Mouse (Mus musculus) heart, embryonic 16.5 days (tissue): ENCODE measurements around the gene Sirt5. TPM values are rescaled to one million over a fixed set of nuclear protein-coding genes. Genes with fewer than 3 reads are reported as not detected.

Experiments used
- ATAC-seq: fragments of 200-750 bp; cut with Nextera tagmentation; replicated peaks from 2 replicates; pipeline ENCODE4 v1.8.0; 2017; ENCODE audit warnings: moderate number of reproducible peaks; ENCODE audit not compliant: insufficient read depth, low FRiP score; ENCODE audit errors: extremely low read depth
- H3K27ac ChIP-seq: fragments of 300-500 bp; sonication (generic); 2 replicates; pipeline ENCODE4 v1.5.1; 2014; ENCODE audit warnings: mild to moderate bottlenecking, low read length, control low read depth, moderate library complexity
- H3K27me3 ChIP-seq: fragments of 300-500 bp; sonication (generic); 2 replicates; pipeline ENCODE4 v1.6.1; 2014; ENCODE audit warnings: low read length, mixed read lengths; ENCODE audit not compliant: control insufficient read depth, insufficient read depth
- H3K36me3 ChIP-seq: fragments of 300-500 bp; sonication (generic); 2 replicates; pipeline ENCODE4 v1.6.1; 2014; ENCODE audit not compliant: control insufficient read depth, insufficient read depth
- H3K4me1 ChIP-seq: fragments of 300-500 bp; sonication (generic); 2 replicates; pipeline ENCODE4 v1.6.1; 2014; ENCODE audit warnings: low read length, mixed read lengths; ENCODE audit not compliant: control insufficient read depth, insufficient read depth
- H3K4me2 ChIP-seq: fragments of 300-500 bp; sonication (generic); 2 replicates; pipeline ENCODE4 v1.6.1; 2014; ENCODE audit warnings: low read depth, mild to moderate bottlenecking, control low read depth, low read length
- H3K4me3 ChIP-seq: fragments of 300-500 bp; sonication (generic); 2 replicates; pipeline ENCODE4 v1.5.1; 2014; ENCODE audit warnings: mild to moderate bottlenecking, control low read depth, low read length
- H3K9ac ChIP-seq: fragments of 300-500 bp; sonication (generic); 2 replicates; pipeline ENCODE4 v1.6.1; 2014; ENCODE audit warnings: low read length, control low read depth
- H3K9me3 ChIP-seq: fragments of 300-500 bp; sonication (generic); replicated peaks from 2 replicates; pipeline ENCODE4 v1.6.1; 2016; ENCODE audit warnings: low read length; ENCODE audit not compliant: control insufficient read depth
- WGBS: fragments of 180-500 bp; shearing (Covaris S2); extraction: QIAGEN DNeasy Blood & Tissue Kit; methylation state at CpG from one replicate; pipeline ENCODE4 v1.1.7; 2014; 5-methylcytosine and 5-hydroxymethylcytosine counted together
- polyA plus RNA-seq: library from polyadenylated mRNA; unstranded; fragments of >200 nt; fragmentation: Nextera tagmentation; extraction: Ambion mirVana; gene quantifications from 2 replicates; pipeline ENCODE4 v1.2.1, GENCODE M21; 2015

Gene Sirt5
- polyA plus RNA-seq, 1 experiment from 2014 or later: 34.4 TPM

DNA sequence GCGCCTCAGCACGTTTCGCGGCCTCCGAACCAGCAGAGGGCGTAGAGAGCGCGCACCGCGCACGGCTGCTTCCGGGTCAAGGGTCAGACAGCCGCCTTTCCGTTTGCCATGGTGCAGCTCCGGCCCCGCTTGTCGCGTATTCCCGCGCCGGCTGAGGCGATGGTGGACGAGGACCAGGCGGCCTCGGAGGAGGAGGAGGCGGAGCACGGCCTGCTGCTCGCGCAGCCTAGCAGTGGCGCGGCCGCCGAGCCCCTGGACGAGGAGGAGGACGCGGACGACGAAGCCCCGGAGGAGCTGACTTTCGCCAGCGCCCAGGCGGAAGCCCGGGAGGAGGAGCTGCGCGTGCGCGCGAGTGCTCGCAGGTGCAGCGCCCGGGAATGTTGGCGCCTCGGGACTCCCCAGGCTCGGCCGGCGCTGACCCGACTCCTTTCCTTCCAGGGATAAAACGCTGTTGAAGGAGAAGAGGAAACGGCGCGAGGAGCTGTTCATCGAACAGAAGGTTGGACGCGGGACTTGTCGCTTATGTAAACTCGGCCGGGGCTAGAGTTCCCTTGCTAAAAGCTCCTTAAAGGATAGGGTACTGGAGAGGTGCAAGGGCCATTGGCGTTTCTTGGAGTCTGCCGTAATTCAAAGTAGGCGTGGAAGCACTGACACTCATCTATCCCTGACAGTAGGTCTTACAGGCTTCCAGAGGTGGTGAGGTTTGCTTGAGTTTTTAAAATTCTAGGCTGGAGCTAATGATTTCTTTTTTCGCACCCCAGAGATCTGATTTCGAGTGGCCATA, 33.2 kb downstream of the Sirt5 start, which contains the start of gene Nol7:
TSS of gene Nol7 (plus strand) at position 94 of the 784 bp plus-strand sequence.
- Histone ChIP-seq H3K36me3 (peaks cover 34% of the 10 kb centered on the region), H3K9ac (peak within 1 kb of the TSS; percentile 97), H3K9me3 (no peaks in the 10 kb centered on the region), H3K4me2 (peak within 1 kb of the TSS; percentile 80), H3K4me1 (peaks cover 8% of the 10 kb centered on the region), H3K27ac (peak within 1 kb of the TSS; percentile 98), H3K27me3 (no peaks in the 10 kb centered on the region), H3K4me3 (peak within 1 kb of the TSS; percentile 79)
- under 1% methylated on average over 72 of the region's 72 CpGs for WGBS
- peak; percentile 92 for ATAC-seq

- 86% methylated on average over 5 of the region's 5 CpGs for WGBS
- ATAC-seq: no peak
- Histone ChIP-seq H3K4me2 (peak overlapping the region; percentile 80), H3K9me3 (no peaks in the 10 kb centered on the region), H3K4me3 (peak overlapping the region; percentile 79), H3K27ac (no peak overlapping the region), H3K27me3 (no peaks in the 10 kb centered on the region), H3K9ac (no peak overlapping the region), H3K36me3 (peaks cover 33% of the 10 kb centered on the region), H3K4me1 (peaks cover 8% of the 10 kb centered on the region)
These were observed 34.3 kb downstream of the Sirt5 start for GRCm38 (mm10) chr13:43399576-43399975.

DNA sequence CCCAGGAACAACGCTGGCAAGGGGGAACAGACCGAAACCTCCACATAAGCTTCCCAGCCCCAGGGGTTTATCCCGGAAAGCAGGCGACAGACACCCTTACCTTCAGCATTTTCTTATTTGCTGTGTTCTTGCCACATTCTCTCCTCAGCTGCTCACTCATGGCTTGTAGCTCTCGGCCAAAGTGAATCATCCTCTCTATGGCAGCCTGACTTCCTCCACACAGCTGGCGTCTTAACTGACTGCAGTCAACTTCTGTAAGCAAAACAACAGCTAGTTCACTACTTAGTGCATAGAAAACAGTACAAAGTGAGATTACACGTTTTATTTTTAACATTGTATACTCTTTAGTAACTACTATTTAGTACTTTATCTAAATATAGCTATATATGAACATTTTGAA, 47.0 kb downstream of the Sirt5 start:
- Histone ChIP-seq H3K36me3 (peaks cover 36% of the 10 kb centered on the region), H3K9me3 (no peaks in the 10 kb centered on the region), H3K4me1 (no peaks in the 10 kb centered on the region), H3K27me3 (no peaks in the 10 kb centered on the region), H3K4me2 (no peak overlapping the region), H3K4me3 (no peak overlapping the region), H3K27ac (no peak overlapping the region), H3K9ac (no peak overlapping the region)
- no peak for ATAC-seq
- WGBS: 84% methylated on average over 7 of the region's 7 CpGs

- H3K27ac ChIP-seq: no peak overlapping the region
- H3K27me3 ChIP-seq: no peaks in the 10 kb centered on the region
- no peak overlapping the region for H3K9ac ChIP-seq
- H3K4me3 ChIP-seq: no peak overlapping the region
- ATAC-seq: no peak
- no peaks in the 10 kb centered on the region for H3K4me1 ChIP-seq
- 92% methylated on average over 2 of the region's 2 CpGs for WGBS
- peaks cover 32% of the 10 kb centered on the region for H3K36me3 ChIP-seq
- no peak overlapping the region for H3K4me2 ChIP-seq
- H3K9me3 ChIP-seq: no peaks in the 10 kb centered on the region
These were observed 48.3 kb downstream of the Sirt5 start for GRCm38 (mm10) chr13:43413611-43414010.

- H3K9me3 ChIP-seq: no peaks in the 10 kb centered on the region
- H3K4me2 ChIP-seq: no peak overlapping the region
- no peaks in the 10 kb centered on the region for H3K4me1 ChIP-seq
- H3K9ac ChIP-seq: no peak overlapping the region
- H3K4me3 ChIP-seq: no peak overlapping the region
- H3K27ac ChIP-seq: no peak overlapping the region
- peaks cover 42% of the 10 kb centered on the region for H3K36me3 ChIP-seq
- ATAC-seq: no peak
- WGBS: 89% methylated on average over 1 of the region's 1 CpGs
- no peaks in the 10 kb centered on the region for H3K27me3 ChIP-seq
These were observed 50.0 kb downstream of the Sirt5 start for GRCm38 (mm10) chr13:43415249-43415648.

GRCm38 (mm10) chr13:43428436-43428835, 63.1 kb downstream of the Sirt5 start:
- no peak overlapping the region for H3K27ac ChIP-seq
- no peak overlapping the region for H3K9ac ChIP-seq
- H3K4me3 ChIP-seq: no peak overlapping the region
- no peak overlapping the region for H3K4me2 ChIP-seq
- H3K4me1 ChIP-seq: no peaks in the 10 kb centered on the region
- 80% methylated on average over 4 of the region's 4 CpGs for WGBS
- no peak for ATAC-seq
- no peaks in the 10 kb centered on the region for H3K9me3 ChIP-seq
- H3K27me3 ChIP-seq: no peaks in the 10 kb centered on the region
- 0 out of 2 replicates have a peak, but pooled peaks cover 6% of the 10 kb centered on the region for H3K36me3 ChIP-seq

DNA sequence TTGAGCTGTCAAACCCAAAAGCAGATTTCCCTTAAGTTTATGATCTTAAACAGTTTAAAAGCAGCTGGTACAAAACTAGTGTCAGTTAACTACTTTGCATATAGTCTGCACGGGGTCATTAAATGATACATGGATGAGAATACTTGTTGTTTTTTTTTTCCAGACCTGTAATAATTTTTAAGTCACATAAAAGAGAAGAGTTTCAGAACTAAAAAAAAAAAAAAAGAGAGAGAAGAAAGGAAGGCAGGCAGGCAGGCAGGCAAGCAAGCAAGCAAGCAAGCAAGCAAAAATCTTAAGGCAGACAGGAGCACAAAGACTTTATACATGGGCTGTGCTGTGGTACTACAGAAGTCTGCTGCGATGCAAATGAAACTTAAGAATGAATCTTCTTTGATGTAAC, 68.1 kb downstream of the Sirt5 start:
- H3K27me3 ChIP-seq: no peaks in the 10 kb centered on the region
- 0 out of 2 replicates have a peak, but pooled peaks cover 2% of the 10 kb centered on the region for H3K9me3 ChIP-seq
- WGBS: 86% methylated on average over 2 of the region's 2 CpGs
- no peak overlapping the region for H3K4me2 ChIP-seq
- H3K4me1 ChIP-seq: peaks cover 2% of the 10 kb centered on the region; the same call in 1 of the 2 replicates
- 0 out of 2 replicates have a peak, but pooled peaks cover 3% of the 10 kb centered on the region for H3K36me3 ChIP-seq
- no peak overlapping the region for H3K9ac ChIP-seq
- ATAC-seq: no peak
- no peak overlapping the region for H3K27ac ChIP-seq
- no peak overlapping the region for H3K4me3 ChIP-seq

- H3K9ac ChIP-seq: no peak overlapping the region
- H3K4me3 ChIP-seq: no peak overlapping the region
- ATAC-seq: no peak
- H3K27me3 ChIP-seq: no peaks in the 10 kb centered on the region
- H3K9me3 ChIP-seq: 0 out of 2 replicates have a peak, but pooled peaks cover 2% of the 10 kb centered on the region
- peaks cover 9% of the 10 kb centered on the region; the same call in 1 of the 2 replicates for H3K4me1 ChIP-seq
- H3K4me2 ChIP-seq: no peak overlapping the region
- no peak overlapping the region for H3K27ac ChIP-seq
- no peaks in the 10 kb centered on the region for H3K36me3 ChIP-seq
- WGBS: 85% methylated on average over 1 of the region's 1 CpGs
These were observed 75.1 kb downstream of the Sirt5 start for GRCm38 (mm10) chr13:43440376-43440775.

- no peak overlapping the region for H3K4me2 ChIP-seq
- no peak overlapping the region for H3K27ac ChIP-seq
- H3K27me3 ChIP-seq: no peaks in the 10 kb centered on the region
- no peaks in the 10 kb centered on the region for H3K36me3 ChIP-seq
- H3K4me1 ChIP-seq: peaks cover 20% of the 10 kb centered on the region
- no peak overlapping the region for H3K9ac ChIP-seq
- H3K4me3 ChIP-seq: no peak overlapping the region
- H3K9me3 ChIP-seq: 0 out of 2 replicates have a peak, but pooled peaks cover under 1% of the 10 kb centered on the region
- 73% methylated on average over 1 of the region's 1 CpGs for WGBS
- no peak for ATAC-seq
These were observed 77.3 kb downstream of the Sirt5 start for GRCm38 (mm10) chr13:43442551-43442950.
